In the genomic region with DNA sequence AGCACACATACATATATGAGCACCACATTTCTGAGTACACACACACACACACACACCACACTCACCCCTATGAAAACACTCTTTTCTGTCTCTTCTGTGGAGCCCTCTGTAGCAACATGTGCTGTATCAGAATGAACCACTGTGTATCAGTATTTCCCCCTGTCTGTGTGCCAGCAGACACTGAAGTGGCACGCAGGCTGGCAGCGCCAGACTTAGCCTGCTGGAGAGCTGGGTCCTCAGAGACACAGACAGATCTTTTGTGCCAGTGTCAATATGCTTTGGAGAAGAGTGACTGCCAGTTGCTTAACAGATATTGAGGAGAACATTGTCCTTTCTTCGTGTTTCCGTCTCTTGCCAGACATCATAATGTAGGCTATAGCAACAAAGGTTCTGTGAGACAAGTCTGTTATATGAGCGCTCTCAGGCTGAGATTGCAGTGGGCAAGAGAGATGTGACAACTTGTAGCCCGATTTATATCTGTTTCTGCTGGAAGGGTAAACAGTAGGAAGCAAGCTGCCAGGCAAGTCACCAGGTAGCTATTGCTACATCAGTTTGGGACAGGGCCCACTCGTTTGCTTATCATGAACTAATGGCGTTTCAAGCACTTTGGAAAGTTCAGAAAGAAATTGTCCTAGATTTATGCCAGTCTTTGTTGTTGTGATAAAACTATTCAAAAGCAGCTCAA, we compare ENCODE assay signal across 14 mouse cellular contexts.
DNase-seq lines count a peak whose midpoint lies in the region; ATAC-seq and TF ChIP-seq lines count a peak whose summit lies in the region.
"Had no signal": no experiment of that assay in that cellular context is flagged by ENCODE, and none has a peak within 500 bp of the region (broad histone marks: within the 10 kb centered on the region; RNA-seq: fewer than 3 reads in every experiment).

No protein-coding gene starts in this region.

- no peak overlapping the region for H3K9ac ChIP-seq in forebrain, embryonic 15.5 days (replicated peaks)
- H3K9ac ChIP-seq: liver, embryonic 13.5 days had no signal

- no peak overlapping the region for H3K4me3 ChIP-seq in forebrain, embryonic 15.5 days
- H3K4me3 ChIP-seq in forebrain, embryonic 10.5 days, result no peak overlapping the region
- H3K4me3 ChIP-seq in kidney, adult 2 months (ENCODE audit: insufficient read depth, low read depth, low read length), result no peak overlapping the region
- H3K4me3 ChIP-seq: erythroblast, embryonic 14.5 days; heart, embryonic 10.5 days; liver, embryonic 13.5 days had no signal

- intact Hi-C loops in left cerebral cortex, postnatal 4 days (cut with DNase I), result no loop called here
- intact Hi-C loops in gastrocnemius, postnatal 36 days (cut with DNase I), result no loop called here

- no peaks in the 10 kb centered on the region for H3K9me3 ChIP-seq in forebrain, embryonic 15.5 days
- H3K9me3 ChIP-seq in forebrain, embryonic 10.5 days, result no peaks in the 10 kb centered on the region
- H3K9me3 ChIP-seq: heart, embryonic 10.5 days; liver, embryonic 13.5 days had no signal

- no peaks in the 10 kb centered on the region for H3K36me3 ChIP-seq in forebrain, embryonic 15.5 days
- H3K36me3 ChIP-seq in forebrain, embryonic 10.5 days (replicated peaks), result no peaks in the 10 kb centered on the region
- no peaks in the 10 kb centered on the region; the same call in 1 of the 2 replicates for H3K36me3 ChIP-seq in kidney, adult 2 months (ENCODE audit: control insufficient read depth, insufficient read depth, low read length)
- H3K36me3 ChIP-seq: heart, embryonic 10.5 days; liver, embryonic 13.5 days had no signal

- no peak for TF ChIP-seq POLR2A in kidney, adult 2 months (IDR thresholded peaks at IDR 0.05; ENCODE audit: low read depth, low read length)

- TF ChIP-seq CTCF in kidney, adult 2 months (conservative IDR thresholded peaks at IDR 0.05; ENCODE audit: insufficient read depth, insufficient read length, low read depth, low read length), result no peak

- H3K27me3 ChIP-seq in forebrain, embryonic 15.5 days, result no peaks in the 10 kb centered on the region
- H3K27me3 ChIP-seq in forebrain, embryonic 10.5 days (ENCODE audit: poor library complexity, severe bottlenecking), result no peaks in the 10 kb centered on the region
- no peaks in the 10 kb centered on the region for H3K27me3 ChIP-seq in kidney, adult 2 months (replicated peaks; ENCODE audit: control insufficient read depth, insufficient read depth, low read length)
- H3K27me3 ChIP-seq: liver, embryonic 13.5 days; Patski had no signal

- 39% methylated on average over 8 of the region's 8 CpGs for WGBS in forebrain, embryonic 15.5 days
- WGBS in forebrain, embryonic 10.5 days, result 91% methylated on average over 8 of the region's 8 CpGs
- WGBS in kidney, adult 2 months, result 83% methylated on average over 8 of the region's 8 CpGs

- no peak overlapping the region for H3K4me2 ChIP-seq in forebrain, embryonic 15.5 days (replicated peaks)
- H3K4me2 ChIP-seq: liver, embryonic 13.5 days had no signal

- DNase-seq in forebrain, embryonic 10.5 days (ENCODE audit: extremely low spot score, low spot score), result no peak
- DNase-seq in left cerebral cortex, postnatal 4 days, result peak; percentile 36
- DNase-seq in left cerebral cortex, adult 8-10 months (ENCODE audit: low spot score in 2 of 2), result no peak
- DNase-seq in brain, adult 2 months (ENCODE audit: low read depth, low spot score), result peak; percentile 29
- peak; percentile 30 for DNase-seq in lung, postnatal 14 days
- no peak for DNase-seq in kidney, adult 2 months
- no peak for DNase-seq in gastrocnemius, postnatal 36 days
- DNase-seq: liver, embryonic 13.5 days; retina, postnatal 1 day had no signal

- H3K27ac ChIP-seq in forebrain, embryonic 15.5 days (replicated peaks), result no peak overlapping the region
- no peak overlapping the region for H3K27ac ChIP-seq in forebrain, embryonic 10.5 days
- no peak overlapping the region for H3K27ac ChIP-seq in kidney, adult 2 months (ENCODE audit: insufficient read depth, low read depth, low read length)
- H3K27ac ChIP-seq: heart, embryonic 10.5 days; liver, embryonic 13.5 days had no signal

- H3K4me1 ChIP-seq in forebrain, embryonic 15.5 days, result peaks cover 8% of the 10 kb centered on the region
- no peaks in the 10 kb centered on the region for H3K4me1 ChIP-seq in forebrain, embryonic 10.5 days
- no peaks in the 10 kb centered on the region for H3K4me1 ChIP-seq in kidney, adult 2 months (ENCODE audit: control insufficient read depth, insufficient read depth, low read length)
- H3K4me1 ChIP-seq: heart, embryonic 10.5 days; liver, embryonic 13.5 days had no signal

- ATAC-seq in forebrain, embryonic 15.5 days (replicated peaks), result peak; percentile 94
- ATAC-seq: intestine, embryonic 16.5 days; Patski had no signal

Comparison
In these comparisons a context has a peak if more than half of its experiments do, and no peak if none do; other contexts are left out.
1. DNase-seq: peak in left cerebral cortex, postnatal 4 days (single experiment), brain, adult 2 months (single experiment) and lung, postnatal 14 days (single experiment); none in forebrain, embryonic 10.5 days (single experiment), left cerebral cortex, adult 8-10 months (0 of 2), kidney, adult 2 months (single experiment) and gastrocnemius, postnatal 36 days (0 of 2).